Mouse (Mus musculus) urinary bladder, postnatal 36 days (tissue): Measurements from ENCODE around the gene Sat2.

Experiments used
- DNase-seq, 2 experiments: peaks; one replicate each; pipeline ENCODE4 v3.0.0; 2022; ENCODE audit warnings: low spot score in 2 of 2, mixed read lengths in 1 of 2

Sat2 gene

DNA sequence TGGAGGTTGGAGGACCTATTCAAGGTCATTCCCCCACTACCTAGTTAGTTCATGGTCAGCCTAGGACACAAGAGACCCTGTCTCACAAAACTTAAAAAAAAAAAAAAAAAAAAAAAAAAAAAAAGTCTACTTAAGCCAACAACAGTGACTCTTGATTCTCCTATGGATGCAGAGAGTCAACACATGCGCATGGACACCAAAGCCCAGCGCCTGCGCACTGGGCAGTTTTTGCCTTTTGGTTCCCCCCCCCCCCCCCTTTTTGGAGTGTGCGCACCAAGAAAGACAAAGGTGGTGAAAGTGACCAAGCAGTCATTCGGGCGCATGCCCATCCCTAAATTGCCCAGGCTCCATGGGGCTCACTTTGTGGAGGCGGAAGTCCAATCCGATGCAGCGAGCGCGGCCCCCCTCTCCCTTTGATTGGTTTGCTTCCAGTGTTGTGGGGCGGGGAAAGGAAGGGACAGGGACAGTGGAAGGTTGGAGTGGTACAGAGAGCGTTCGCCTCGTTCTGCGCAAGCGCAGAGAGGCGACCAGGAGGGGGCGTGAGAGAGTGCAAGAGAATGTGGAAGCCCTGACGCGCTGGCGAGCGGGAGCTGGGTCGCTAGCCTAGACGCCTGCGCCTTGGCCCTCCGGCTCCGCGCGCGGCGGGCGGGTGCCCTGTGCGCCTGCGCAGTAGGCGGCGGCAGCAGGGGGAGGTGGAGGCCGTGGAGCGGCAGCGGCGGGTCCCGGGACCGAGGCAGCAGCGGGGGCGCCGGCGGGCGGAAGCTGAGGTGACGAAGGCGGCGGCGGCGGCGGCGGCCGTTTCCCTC, 10.7 kb downstream of the Sat2 start, which contains the start of gene Fxr2:
Fxr2 (plus strand) TSS at position 707 of the 806 bp plus-strand sequence.
- peak; percentile 100 for DNase-seq

DNA sequence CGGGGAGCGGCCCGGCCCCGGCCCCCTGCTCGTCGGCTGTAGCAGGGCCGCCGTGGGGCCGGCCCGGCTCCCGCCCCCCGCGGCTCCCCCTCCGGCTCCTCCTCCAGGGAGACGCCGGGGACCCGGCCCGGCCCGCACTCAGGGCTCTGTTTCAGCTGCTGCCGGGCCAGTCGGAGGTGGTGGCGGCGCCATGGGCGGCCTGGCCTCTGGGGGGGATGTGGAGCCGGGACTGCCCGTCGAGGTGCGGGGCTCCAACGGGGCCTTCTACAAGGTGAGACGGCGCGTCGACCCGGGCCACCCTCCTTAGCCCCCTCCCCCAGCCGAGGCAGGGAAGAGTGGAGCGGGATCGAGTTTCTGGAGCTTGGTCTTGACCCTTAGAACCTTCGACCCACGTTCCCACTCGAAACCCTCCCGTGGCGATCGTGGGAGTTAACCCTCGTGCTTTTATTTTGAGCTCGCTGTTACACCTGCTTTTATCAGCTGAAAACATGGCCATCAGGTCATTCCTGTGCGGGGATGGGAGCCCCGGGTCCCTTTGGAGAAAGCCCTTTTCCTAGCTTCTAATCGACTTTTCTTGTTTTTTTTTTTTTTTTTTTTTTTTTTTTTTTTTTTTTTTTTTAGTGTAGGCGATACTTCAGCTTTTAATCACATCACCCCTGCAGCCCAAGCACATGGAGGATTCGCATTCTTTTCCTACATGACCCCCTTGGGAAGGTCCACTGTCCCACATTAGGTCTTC, 11.5 kb downstream of the Sat2 start:
- no peak for DNase-seq

DNA sequence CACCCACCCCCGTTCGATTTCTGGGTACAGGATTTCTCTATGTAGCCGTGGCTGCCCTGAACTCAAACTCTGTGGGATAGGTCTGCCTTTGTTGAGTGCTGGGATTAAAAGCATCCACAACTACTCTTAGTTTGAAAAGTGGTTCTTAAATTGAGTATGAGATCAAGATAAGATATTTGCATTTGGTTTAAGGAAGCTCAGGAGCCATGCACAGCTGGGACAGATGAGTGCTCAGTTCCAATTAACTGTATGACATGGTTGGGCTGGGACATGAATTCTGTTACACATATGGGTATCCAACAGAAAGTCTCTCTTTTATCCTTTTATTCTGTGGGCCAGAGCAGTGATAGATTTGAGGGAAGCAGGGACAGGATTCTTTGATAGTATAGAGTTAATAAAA, 13.6 kb downstream of the Sat2 start:
- no peak for DNase-seq

DNA sequence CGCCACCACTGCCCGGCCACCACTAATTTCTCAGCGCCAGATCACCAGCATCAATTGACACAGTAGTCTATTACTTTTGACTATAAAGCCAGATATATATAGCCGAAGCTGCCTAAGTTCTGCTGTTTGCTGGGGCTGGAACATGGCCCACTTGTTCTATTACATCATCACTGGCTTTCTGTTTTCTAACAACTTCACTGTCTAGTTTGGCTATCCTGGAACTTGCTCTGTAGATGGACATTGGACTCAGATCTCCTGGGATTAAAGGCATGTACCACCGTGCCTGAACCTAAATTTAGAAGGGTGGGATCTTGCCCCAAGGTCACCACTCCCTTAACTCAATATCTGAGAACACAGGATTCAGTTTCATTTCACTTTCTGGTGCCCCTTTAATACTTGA, 24.0 kb downstream of the Sat2 start:
- no peak for DNase-seq

DNA sequence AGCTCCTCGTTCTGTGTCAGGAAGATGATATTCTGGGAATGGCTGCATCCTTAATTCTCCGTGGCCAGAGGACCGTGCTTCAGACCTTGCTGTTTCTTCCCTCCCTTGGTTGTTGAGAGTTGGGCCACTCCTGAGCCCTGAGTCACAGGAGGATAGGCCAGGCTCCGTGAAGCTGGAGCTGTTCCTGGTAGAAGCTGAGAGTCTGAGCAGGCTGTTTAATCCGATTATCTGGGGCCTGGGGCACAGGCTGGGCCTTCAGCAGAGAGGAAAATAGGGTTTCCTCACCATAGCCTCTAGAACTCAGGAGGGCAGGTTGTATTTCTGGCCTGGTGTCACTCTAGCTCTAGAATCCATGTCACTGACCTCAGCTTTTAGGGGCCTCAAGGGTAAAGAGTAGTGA, 31.6 kb downstream of the Sat2 start:
- no peak for DNase-seq

DNA sequence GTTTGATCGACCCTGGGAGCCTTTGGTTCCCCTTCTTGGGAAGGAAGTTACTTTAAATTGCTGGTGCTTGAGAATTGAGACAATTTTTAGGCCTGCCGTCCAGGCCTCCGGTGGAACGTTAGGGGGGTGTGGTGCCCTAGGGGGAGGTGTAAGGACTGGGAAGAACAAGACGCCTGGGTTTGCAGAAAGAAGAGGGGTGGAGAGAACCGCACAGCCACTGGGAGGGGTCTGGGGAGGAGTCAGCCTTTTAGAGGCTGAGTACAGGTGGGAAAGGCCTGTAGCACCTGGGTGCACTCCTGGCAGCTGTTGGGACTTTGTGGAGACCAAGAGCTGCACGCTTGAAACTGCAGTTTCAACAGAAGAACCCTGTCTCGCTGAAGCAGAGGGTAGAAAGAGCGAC, 32.9 kb downstream of the Sat2 start:
- peak in 1 of 2 experiments; percentile 54 for DNase-seq

DNA sequence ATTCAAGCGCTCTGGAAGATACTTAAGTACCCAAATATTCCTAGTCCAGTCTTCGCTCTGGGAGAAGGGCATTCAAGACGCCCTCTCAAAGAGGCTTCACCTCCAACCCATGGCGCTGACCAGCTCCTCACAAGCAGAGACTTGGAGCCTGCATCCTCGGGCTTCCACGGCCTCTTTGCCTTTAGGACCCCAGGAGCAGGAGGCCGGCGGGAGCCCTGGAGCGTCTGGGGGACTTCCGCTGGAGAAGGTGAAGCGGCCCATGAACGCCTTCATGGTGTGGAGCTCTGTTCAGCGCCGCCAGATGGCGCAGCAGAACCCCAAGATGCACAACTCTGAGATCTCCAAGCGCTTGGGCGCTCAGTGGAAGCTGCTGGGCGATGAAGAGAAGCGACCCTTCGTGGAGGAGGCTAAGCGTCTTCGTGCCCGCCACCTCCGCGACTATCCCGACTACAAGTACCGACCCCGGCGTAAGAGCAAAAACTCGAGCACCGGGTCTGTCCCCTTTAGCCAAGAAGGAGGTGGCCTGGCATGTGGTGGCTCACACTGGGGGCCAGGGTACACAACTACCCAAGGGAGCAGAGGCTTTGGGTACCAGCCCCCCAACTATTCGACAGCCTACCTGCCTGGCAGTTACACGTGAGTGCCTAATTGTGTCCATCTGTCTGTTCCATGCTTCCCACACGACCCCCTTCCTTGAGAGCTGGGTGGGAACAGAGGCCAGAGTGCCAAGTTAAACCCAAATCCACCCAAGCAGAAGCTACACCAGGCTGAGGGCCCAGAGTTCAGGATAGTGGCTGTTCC, 33.6 kb downstream of the Sat2 start, which contains the start of gene Sox15:
Sox15 (plus strand) TSS at position 51 of the 801 bp plus-strand sequence.
- peak; percentile 70 to 72 for DNase-seq

- DNase-seq = peak; percentile 56 to 67
Observed at GRCm38 (mm10) chr11:69656065-69656455, 34.2 kb downstream of the Sat2 start.

DNA sequence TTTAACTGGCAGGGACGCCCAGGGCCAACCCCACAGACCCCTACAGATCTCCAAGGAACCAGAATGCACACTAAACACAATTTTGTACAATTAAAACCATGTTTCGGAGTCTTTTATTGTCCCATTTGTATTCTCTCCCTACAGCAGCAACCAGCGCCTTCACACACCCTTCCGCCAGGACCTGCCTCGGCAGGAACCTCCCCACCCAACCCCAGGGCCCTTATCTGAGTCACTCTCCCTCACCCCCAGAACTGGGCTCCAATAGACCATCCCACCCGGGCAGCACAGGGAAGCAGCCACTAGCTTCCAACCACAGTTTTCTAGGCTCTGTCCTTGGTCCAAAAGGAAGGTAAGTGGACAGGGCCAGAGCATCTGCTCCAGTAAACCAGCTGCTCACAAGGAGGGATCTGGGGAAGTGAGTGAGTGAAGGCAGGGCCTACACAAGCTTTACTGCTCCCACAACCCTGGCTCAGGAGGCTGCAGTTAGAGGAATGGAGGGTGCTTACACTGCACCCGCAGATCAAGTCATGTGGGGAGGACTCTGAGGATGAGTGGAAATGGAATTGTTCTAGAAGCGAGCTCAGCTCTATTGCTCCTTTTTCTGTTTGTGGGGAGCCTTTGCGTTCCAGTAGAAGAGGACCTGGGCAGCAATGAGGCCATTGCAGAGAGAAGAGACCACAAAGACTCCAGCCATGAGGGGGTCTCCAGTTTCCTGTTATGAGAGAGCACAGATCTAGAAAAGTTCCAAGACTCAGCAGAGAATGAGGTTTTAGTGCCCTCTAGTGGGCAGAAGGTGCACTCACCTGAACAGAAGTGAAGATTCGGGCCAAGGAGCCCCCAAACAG, 35.0 kb downstream of the Sat2 start:
- DNase-seq = peak in 1 of 2 experiments; percentile 62

GRCm38 (mm10) chr11:69657462-69657881, 35.6 kb downstream of the Sat2 start:
- no peak for DNase-seq

DNA sequence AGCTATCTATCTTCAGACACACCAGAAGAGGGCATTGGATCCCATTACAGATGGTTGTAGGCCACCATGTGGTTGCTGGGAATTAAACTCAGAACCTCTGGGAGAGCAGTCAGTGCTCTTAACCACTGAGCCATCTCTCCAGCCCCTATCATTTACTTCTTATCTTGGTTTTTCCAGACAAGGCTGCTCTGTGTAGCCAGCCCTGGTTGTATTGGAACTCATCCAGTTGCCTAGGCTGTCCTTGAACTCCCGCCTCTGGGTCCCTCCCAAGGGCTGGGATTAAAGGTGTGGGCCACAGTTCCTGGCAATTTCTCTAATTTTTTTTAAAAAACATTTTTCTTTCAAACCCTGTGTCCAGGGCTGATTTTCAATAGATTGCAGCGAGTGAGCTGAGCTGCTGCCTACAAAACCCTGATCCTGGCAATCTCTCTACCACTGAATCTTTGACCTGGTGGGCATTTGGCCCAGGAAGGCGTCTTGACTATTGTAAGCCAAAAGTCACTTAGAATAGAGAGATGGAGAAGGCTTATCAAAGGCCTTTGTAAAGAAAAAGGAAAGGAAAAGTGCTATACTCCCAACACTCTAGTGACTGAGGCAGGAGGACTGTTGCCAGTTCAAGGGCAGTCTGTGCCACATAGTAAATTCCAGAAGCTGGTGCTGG, 39.5 kb downstream of the Sat2 start:
- DNase-seq = no peak

GRCm38 (mm10) chr11:69662213-69662966, 40.6 kb downstream of the Sat2 start, which contains the start of gene Mpdu1:
Gene Mpdu1, minus strand, starts transcription at chr11:69662642.
- DNase-seq = peak; percentile 89 to 93

GRCm38 (mm10) chr11:69662967-69663671, 41.3 kb downstream of the Sat2 start:
- DNase-seq = no peak

DNA sequence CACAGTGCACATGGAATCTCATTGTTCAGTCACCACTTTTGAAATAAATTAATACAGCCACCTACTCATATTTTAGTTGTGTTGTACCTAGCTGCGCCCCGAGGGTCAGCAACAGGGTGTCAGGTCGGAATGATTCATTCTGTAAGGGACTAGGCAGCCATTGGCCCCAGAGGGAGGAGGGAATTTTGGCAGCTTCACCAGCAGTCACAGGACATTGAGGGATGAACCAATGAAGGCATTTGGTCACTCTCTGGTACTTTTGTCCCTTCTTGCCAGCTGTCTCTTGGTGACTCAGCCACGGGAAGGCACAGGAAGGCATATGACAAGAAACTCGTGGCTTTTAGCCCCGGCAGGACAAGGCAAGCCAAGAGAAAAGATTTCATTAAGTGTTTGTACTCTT, 42.0 kb downstream of the Sat2 start:
- no peak for DNase-seq

DNA sequence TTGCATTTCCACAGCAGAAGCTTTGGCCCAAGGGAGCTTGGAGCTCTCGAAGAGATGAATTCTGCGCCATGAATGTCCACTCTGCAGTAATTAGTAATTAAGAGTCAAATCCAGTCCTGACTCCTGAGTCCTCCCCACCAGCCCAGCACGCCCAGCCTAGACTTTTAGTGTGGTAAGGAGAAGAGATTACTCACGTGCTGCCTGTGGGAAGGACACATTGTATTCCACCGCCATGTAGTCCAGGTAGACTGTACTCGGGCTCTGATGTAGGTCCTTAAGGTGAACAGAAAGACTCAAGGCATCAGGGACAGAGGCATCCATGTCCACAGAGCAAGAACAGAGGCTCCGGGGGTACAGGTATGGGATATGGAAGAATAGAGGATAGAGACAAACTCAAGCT, 43.0 kb downstream of the Sat2 start:
- no peak for DNase-seq

- no peak for DNase-seq
Observed at GRCm38 (mm10) chr11:69665457-69665960, 43.7 kb downstream of the Sat2 start.

- DNase-seq = no peak
Observed at GRCm38 (mm10) chr11:69665961-69666664, 44.3 kb downstream of the Sat2 start, which contains the start of gene Cd68. Gene Cd68, minus strand, starts transcription at chr11:69666153.

DNA sequence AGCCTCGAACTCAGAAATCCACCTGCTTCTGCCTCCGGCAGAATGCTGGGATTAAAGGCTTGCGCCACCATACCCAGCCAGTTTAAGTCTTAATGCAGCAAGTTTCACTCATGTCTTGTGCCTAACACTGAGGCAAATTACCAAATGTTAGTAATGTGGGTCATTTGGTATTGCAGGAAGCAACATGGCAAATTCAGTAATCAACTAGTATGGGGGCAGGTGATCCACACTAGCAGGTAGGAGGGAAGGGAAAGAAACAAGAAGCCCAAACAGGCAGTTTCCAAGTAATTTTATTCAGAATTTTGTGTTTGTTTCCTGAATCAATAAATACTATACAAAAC, 44.8 kb downstream of the Sat2 start:
- DNase-seq = no peak
